Mouse (Mus musculus) heart, postnatal 0 days (tissue): ENCODE measurements at regions not wholly inside any gene's neighbourhood (a gene's known extent, or its start where the extent isn't known, plus 50 kb on each side); places are given as distances from the start of the nearest gene placed in this dataset.

Experiments used
- CTCF ChIP-seq: IDR thresholded peaks from 2 replicates; pipeline ENCODE4 v1.5.1; 2016; ENCODE audit warnings: antibody characterized with exemption, control low read depth, low read depth
- EP300 ChIP-seq: IDR thresholded peaks from 2 replicates; pipeline ENCODE4 v1.6.1; 2016; ENCODE audit warnings: antibody characterized with exemption, low read depth

- TF ChIP-seq CTCF = no peak
- no peak for TF ChIP-seq EP300
Observed at GRCm38 (mm10) chr4:23913396-23913795, 582.9 kb upstream of the Mms22l start.
